Mouse (Mus musculus): ENCODE measurements around the gene Elfn2.

Elfn2 gene

DNA sequence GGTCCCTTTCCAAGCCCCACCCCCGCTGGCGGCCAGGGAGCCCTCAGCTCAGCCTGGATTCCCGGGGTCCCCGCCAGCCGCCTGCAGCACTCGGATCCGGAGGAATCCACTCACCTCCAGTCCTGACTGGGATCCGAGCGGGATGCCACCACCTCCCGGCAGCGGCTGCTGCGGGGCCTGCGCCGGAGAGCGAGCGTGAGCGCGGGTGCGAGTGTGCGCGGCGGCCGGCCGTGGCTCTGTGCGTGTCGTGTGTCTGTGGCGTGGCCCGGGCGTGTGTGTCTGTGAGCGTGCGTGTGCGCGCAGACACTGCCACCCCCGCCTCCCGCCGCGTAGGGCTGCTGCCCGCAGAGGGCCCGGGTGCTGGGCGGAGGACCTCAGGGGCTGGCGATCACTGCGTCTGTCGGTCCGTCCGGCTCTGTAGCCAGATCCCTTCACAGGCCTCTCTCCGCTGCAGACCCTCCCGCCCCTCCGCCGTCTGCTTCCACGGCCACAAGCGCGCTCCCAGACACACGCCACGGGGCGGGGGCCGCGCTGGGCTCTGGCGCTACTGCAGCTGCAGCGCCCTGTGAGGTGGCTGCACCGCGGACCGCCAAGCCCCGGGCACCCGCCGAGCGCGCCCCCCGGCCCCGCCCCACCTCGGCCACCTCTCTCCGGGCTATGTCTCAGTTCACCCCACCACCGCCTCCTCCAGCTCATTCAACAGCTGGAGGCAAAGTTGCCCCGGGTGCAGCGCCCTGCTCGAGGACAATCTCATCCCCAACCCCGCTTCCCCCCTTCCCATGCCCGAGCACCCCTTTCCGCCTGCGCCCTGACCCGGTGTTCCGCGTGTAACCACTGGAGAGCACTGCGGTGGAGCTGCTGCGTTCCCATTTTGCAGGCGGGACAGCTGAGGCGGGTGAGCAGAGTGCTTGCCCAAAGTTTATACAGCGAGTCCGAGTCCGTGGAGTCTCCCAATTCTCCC, at the start of gene Elfn2:
TSS of gene Elfn2 (minus strand) at position 482 of the 961 bp plus-strand sequence.
- no peak for DNase-seq (ENCODE audit: low read depth, low spot score)

DNA sequence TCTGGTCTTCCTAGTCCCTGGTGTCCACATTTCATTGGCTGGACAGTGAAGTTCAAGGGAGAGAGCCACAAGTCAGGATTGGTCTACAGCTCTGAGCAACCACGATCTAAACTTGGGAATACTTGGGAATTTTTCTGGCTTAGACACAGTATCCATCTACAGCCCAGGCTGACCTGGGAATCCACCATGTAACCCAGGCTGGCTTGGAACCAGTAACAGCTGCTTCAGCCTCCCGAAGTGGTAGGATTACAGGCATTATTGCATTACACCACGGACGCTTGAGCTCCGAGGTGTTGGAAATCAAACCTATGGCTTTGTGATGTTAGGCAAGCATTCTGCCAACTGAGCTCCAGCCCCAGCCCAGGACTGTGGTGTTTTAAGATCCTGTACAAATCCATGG, 45.1 kb upstream of the Elfn2 start:
- DNase-seq (ENCODE audit: low read depth, low spot score) = no peak

DNA sequence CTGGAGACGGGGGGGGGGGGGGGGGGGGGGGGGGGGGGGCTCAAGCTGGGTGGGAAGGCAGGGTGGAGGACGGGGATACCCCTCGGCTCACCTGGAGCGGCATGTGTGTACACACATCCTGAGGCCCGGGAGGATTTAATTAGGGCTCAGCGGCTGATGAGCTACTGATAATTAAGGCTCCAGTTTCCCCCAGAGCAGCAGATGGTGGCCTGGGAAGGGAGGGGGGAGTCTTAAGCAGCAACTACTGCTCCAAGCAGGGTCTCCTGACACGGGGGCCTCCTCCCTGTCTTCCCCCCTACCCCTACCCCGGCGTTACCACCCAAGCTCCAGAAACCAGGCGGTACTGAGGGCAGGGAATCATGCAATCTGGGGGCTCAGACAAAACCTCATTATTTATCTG, 44.6 kb upstream of the Elfn2 start:
- no peak for DNase-seq (ENCODE audit: low read depth, low spot score)

- DNase-seq (ENCODE audit: low read depth, low spot score) = no peak
Measured at GRCm38 (mm10) chr15:78761112-78761511, 42.5 kb upstream of the Elfn2 start.

- no peak for DNase-seq (ENCODE audit: low read depth, low spot score)
Measured at GRCm38 (mm10) chr15:78758132-78758531, 39.6 kb upstream of the Elfn2 start.

DNA sequence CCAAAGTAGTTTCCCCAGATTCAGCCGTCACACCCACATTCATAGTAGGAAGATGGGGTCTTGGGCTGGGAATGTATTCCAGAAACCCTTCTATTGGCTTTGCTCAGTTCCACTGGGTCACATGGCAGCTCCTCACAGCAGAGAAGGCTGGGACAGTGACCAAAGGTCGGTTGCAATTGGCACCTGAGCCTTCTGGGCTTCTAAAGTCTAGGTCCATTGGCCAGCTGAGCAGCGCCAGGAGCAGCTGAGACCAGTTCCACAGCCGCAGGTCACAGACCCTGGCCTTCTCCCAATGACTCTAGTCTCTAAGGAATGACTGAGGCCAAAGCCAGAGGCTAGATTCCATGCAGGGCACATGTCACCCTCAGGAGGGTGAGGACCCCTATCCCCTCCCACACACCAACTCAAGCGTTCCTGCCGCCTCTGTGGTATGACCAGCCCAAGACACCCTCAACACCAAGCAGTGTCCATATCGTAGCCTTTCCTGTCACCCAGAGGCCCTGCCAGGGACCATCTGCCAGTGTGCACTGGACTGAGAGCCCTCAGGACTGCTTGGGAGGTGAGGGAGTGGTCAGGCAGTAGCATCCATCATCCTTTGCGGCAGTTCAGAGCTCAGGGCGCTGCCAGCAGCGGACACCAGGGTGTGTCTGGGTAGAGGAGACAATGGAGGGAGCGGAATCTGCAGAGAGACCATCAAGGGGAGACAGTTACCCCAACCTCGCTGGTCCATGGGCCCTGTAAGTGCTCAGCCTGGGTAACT, 37.6 kb upstream of the Elfn2 start:
- no peak for DNase-seq (ENCODE audit: low read depth, low spot score)

DNA sequence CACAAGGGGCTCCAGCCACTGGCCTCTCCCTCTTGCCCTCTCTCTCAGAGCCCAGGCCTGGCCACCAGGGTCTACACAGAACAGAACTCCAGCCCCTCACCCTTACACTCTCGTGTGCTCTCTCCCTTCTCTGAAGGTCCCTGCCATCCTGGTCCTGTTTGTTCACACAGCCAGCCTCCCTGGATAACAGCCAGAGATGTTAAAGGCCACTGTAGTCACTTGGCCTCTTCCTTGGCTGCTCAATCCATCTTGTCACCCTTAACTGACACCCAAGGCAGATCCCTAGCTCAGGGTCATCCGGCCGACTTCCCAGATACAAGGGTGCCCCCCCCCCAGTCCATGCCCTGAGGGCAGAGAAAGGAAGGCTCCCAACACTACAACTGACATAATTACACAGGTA, 36.7 kb upstream of the Elfn2 start:
- no peak for DNase-seq (ENCODE audit: low read depth, low spot score)

DNA sequence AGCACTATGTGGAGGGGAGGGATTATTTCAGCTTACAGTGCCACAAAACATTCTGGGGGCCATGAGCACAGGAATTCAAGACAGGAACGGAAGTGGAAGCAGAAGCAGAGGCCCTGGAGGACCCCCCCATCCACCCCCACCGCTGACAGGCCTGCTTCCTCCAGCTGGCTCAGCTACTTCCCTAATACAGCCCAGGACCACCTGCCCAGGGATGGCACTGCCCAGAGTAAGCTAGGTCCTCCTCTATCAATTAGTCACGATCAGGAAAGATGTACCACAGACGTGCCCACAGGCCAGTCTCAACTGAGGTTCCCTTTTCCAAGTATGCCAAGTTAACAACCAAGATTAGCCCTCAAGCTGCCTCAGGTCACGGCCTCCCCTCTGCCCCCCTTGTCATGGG, 35.6 kb upstream of the Elfn2 start:
- no peak for DNase-seq (ENCODE audit: low read depth, low spot score)

- no peak for DNase-seq (ENCODE audit: low read depth, low spot score)
Measured at GRCm38 (mm10) chr15:78752991-78753390, 34.4 kb upstream of the Elfn2 start.

DNA sequence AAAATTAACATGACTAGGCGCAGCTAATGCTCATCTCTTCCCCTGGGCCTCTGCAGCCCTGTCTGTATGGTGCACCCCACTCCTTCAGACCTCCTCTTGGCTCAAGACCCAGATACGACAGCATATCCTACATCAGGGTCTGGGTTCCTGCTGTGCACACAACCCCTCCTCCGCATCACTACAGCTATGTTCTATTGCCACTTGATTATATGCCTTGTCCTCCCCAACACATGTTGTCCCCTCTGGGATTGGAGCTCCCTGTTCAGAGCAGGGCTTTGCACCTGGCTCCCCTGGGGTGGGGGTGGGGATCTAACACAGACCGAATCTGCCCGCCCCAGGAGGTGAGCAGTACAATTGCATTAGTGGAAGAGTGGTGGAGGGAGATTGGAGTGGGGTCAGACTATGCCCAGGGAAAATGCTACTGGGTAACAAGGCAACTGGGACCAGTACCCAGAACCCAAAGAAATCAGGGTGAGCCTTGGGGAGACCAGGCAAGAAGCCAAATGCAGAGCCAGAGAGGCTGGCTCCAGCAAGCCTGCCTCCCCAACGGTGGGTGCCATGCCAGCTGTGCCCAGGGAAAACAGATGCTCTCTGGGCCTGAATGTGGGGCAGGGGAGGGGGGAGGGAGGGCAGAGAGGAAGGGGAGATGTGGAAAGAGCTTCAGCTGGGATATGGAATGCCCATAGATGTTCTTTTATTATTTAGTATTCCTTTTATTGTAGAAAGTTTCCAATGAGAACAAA, 32.2 kb upstream of the Elfn2 start:
- DNase-seq (ENCODE audit: low read depth, low spot score) = no peak

DNA sequence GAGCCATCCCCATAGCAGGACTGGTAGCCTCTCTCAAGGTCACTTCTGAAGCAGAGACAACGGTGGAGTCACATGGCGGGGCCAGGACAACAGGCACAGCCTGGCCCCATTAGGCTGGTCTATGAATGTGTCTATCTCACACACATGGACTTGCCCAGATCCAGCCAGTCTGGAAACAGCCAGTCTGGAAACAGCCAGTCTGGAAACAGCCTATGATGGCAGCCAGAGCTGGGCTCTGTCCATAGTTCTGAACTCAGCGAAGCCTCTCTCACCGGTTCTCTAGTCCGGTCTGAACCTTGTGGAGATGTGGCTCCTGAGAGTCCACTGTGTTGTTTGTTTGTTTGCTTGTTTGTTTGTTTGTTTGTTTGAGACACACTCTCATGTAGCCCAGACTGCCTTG, 31.3 kb upstream of the Elfn2 start:
- peak; percentile 50 for DNase-seq (ENCODE audit: low read depth, low spot score)

- peak; percentile 71 for DNase-seq (ENCODE audit: low read depth, low spot score)
Measured at GRCm38 (mm10) chr15:78744206-78744605, 25.6 kb upstream of the Elfn2 start.

DNA sequence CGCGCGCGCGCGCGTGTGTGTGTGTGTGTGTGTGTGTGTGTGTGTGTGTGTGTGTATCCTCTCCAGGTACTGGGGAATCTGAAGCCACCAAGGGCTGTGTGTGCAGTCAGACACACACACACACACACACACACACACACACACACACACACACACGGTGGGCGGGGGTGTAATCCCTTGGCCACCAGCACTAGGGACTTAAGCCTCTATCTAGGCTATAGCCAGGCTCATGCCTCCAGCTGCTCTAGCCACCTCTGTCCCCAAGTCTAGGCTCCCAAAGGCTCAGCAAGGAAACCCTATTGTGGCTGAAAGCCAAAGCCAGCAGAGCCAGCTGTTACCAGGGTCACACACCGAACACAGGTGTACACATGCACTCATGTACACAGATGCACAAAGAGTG, 24.3 kb upstream of the Elfn2 start:
- no peak for DNase-seq (ENCODE audit: low read depth, low spot score)

- DNase-seq (ENCODE audit: low read depth, low spot score) = no peak
Measured at GRCm38 (mm10) chr15:78740662-78741061, 22.1 kb upstream of the Elfn2 start.

DNA sequence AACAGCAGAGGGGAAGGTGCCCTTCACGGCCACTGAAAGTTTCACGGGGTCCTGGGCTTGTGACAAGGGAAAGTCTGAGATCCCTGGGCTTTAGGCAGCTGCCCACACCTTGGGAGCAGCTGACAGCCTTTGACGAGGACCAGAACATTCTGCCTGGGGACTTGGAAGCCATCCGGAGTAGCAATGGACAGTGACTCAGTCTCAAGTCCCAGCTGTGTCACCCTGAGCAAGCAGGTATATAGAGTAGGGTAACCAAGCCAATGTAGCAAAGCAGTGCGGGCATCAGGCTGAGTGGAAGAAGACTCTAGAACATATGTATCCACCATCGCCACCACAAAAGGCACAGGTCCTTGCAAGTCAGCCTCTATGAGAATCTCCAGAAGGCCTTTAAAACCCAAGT, 18.6 kb upstream of the Elfn2 start:
- DNase-seq (ENCODE audit: low read depth, low spot score) = no peak

GRCm38 (mm10) chr15:78736681-78737100, 18.1 kb upstream of the Elfn2 start:
- no peak for DNase-seq (ENCODE audit: low read depth, low spot score)

GRCm38 (mm10) chr15:78736181-78736579, 17.6 kb upstream of the Elfn2 start:
- DNase-seq (ENCODE audit: low read depth, low spot score) = no peak

- DNase-seq (ENCODE audit: low read depth, low spot score) = no peak
Measured at GRCm38 (mm10) chr15:78735431-78736180, 17.0 kb upstream of the Elfn2 start.

DNA sequence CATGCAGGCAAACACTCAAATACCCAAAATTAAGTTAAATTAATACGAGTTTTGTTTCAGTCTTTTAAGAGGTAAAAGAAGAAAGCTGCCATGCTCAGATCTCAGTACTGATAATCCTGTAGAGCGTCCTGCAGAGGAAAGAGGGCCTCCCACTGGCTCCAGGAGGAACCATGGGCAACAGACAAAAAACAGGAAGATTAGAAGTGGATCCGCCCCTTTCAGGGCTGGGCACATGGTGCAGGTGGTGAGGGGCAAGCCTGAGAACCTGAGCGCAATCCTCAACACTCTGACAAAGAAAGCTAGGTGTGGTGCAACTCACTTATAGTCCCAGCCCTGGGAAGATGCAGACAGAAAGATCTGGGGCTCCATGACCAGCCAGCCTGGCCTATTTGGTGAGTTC, 13.3 kb upstream of the Elfn2 start:
- DNase-seq (ENCODE audit: low read depth, low spot score) = no peak

DNA sequence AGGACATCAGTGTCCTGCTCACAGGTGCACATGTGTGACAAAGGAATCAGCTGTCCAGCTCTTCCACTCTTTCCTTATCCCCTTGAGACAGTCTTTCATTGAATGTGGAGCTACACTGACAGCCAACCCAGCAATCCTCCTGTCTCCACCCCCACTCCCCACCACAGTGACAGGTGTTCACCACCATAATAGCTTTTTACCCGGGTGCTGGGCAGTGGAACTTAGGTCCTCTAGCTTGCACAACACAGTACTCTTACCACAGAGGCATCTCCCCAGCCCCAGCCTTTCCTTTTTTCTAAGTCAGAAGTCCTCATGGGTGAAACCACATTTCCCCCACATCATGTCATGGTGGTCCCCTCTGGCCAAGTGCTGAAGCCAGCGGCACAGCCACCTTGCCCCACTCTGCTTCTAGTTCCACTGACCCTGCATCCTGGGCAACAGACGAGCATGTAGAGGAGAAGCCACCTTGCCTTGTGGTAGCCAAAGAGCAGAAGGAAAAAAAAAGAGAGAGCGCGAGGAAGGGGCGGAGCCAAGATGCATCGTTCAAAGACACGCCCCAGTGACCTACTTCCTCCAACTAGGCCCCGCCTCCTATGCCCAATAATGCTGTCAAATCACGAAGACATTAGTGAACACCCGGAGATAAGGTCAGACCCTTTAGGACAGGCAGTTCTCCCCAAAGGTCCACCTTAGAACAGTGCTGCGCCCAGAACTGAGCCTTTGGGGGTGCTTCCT, 11.9 kb upstream of the Elfn2 start:
- no peak for DNase-seq (ENCODE audit: low read depth, low spot score)

- no peak for DNase-seq (ENCODE audit: low read depth, low spot score)
Measured at GRCm38 (mm10) chr15:78726697-78727096, 8.1 kb upstream of the Elfn2 start.
